Mouse (Mus musculus) ES-Bruce4 (cell line): ENCODE measurements at regions not wholly inside any gene's neighbourhood (a gene's known extent, or its start where the extent isn't known, plus 50 kb on each side); places are given as distances from the start of the nearest gene placed in this dataset.

ENCODE experiments used
- CTCF ChIP-seq: IDR thresholded peaks from one replicate; pipeline ENCODE4 v1.8.1; 2011; ENCODE audit warnings: low read depth, low read length
- POLR2A ChIP-seq: IDR thresholded peaks from one replicate; pipeline ENCODE4 v1.8.1; 2011; ENCODE audit warnings: low read length; ENCODE audit not compliant: insufficient read depth

DNA sequence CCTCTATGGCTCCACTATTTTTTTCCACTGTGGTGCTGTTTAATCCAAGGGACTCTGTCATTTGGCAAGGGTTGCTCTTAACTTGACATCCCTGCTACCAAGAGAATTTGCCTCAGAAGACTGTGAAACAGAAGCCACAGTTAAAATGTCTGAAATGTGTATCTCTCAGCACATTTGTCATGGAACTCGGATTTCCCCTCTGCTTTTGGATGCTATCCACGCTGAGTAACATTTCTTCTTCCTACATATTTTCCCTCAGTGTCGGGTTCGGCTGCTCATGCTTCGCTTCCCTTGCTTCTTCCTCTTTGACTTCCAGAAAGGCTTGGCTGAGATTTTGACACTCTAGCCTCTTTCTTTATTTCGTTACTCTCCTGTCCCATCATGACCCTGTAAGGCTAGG lies 294.1 kb downstream of the Brinp2 start:
- TF ChIP-seq POLR2A (no peak), CTCF (no peak)
